Mouse (Mus musculus) thymus, adult 2 months (tissue): Measurements from ENCODE around the gene Ptgs2.

ENCODE experiments used
- CTCF ChIP-seq: fragments of 200-500 bp; IDR thresholded peaks from 2 replicates; pipeline ENCODE4 v1.5.1; 2012; ENCODE audit warnings: mild to moderate bottlenecking, control low read depth, low read length, moderate library complexity, borderline replicate concordance; ENCODE audit not compliant: control insufficient read depth, poor library complexity, insufficient read depth; ENCODE audit errors: extremely low read depth
- POLR2A ChIP-seq: fragments of 200-500 bp; IDR thresholded peaks from 2 replicates; pipeline ENCODE4 v1.6.1; 2012; ENCODE audit warnings: mild to moderate bottlenecking, low read length, control low read depth, moderate library complexity; ENCODE audit not compliant: control insufficient read depth, poor library complexity, insufficient read depth; ENCODE audit errors: extremely low read depth

- no peak for TF ChIP-seq POLR2A
- TF ChIP-seq CTCF, result no peak
Measured at GRCm38 (mm10) chr1:150130070-150130469, 30.2 kb downstream of the Ptgs2 start.
